Mouse (Mus musculus) forebrain, embryonic 16.5 days (tissue): ENCODE measurements at regions not wholly inside any gene's neighbourhood (a gene's known extent, or its start where the extent isn't known, plus 50 kb on each side); places are given as distances from the start of the nearest gene placed in this dataset.
"Not testable (repeated sequence)": the region's sequence is repeated elsewhere in the genome, so short reads cannot be mapped to it uniquely, and the experiment has no call there.

Experiments used
- ATAC-seq: fragments of 200-750 bp; cut with Nextera tagmentation; 2 replicates; pipeline ENCODE4 v1.8.0; 2017; ENCODE audit warnings: mild to moderate bottlenecking, moderate library complexity
- H3K27ac ChIP-seq: fragments of 300-500 bp; sonication (generic); 2 replicates; pipeline ENCODE4 v1.5.1; 2014; ENCODE audit warnings: low read length, control low read depth
- H3K27me3 ChIP-seq: fragments of 300-500 bp; sonication (generic); replicated peaks from 2 replicates; pipeline ENCODE4 v1.6.1; 2014; ENCODE audit warnings: low read length; ENCODE audit not compliant: control insufficient read depth, insufficient read depth
- H3K36me3 ChIP-seq: fragments of 300-500 bp; sonication (generic); 2 replicates; pipeline ENCODE4 v1.6.1; 2014; ENCODE audit not compliant: control insufficient read depth, insufficient read depth
- H3K4me1 ChIP-seq: fragments of 300-500 bp; sonication (generic); replicated peaks from 2 replicates; pipeline ENCODE4 v1.6.1; 2014; ENCODE audit warnings: low read length; ENCODE audit not compliant: control insufficient read depth, insufficient read depth
- H3K4me2 ChIP-seq: fragments of 300-500 bp; sonication (generic); 2 replicates; pipeline ENCODE4 v1.6.1; 2014; ENCODE audit warnings: mild to moderate bottlenecking, low read length, control low read depth
- H3K4me3 ChIP-seq: fragments of 300-500 bp; sonication (generic); replicated peaks from 2 replicates; pipeline ENCODE4 v1.5.1; 2014; ENCODE audit warnings: mild to moderate bottlenecking, low read length, control low read depth
- H3K9ac ChIP-seq: fragments of 300-500 bp; sonication (generic); replicated peaks from 2 replicates; pipeline ENCODE4 v1.6.1; 2014; ENCODE audit warnings: low read depth, low read length, control low read depth
- H3K9me3 ChIP-seq: fragments of 300-500 bp; sonication (generic); 2 replicates; pipeline ENCODE4 v1.6.1; 2016; ENCODE audit warnings: low read length; ENCODE audit not compliant: control insufficient read depth
- WGBS: fragments of 180-500 bp; shearing (Covaris S2); extraction: QIAGEN DNeasy Blood & Tissue Kit; methylation state at CpG from one replicate; pipeline ENCODE4 v1.1.7; 2014; 5-methylcytosine and 5-hydroxymethylcytosine counted together

DNA sequence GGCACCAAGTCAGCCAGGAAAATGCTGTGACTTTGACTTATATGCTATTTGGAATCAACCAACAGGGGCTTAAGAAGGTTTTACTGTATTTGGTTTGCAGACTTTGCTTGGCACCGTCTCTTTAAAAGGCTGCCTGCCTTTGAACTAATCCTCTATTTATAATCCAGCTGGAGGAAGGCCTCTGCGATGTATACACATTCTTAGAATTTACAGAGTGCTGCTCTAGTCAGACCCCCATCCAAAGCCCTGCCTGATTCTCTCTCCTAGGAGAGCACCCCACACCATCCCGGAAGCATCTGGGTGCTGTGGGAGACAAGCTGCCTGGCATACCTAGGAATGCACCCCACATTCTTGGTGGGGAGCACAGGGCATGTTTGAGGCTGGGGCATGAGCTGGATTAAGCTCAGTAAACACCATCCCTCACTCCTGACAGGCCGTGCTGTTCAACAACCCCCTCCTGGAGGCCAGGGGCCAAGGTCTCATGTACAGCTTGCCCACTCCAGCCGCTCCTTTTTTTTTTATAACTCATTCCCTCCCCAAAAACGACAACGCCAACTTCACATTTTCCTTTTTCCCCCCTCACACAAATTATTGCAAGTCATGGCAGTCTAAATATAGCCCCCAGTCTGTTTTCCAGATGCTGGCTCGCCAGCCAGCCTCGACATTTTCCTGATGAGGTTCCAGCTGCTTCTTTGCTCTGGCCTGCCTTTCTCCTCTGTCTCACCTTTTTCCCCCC lies 126.4 kb downstream of the Zfp36l1 start:
- no peak overlapping the region for H3K4me2 ChIP-seq
- H3K9me3 ChIP-seq, result no peaks in the 10 kb centered on the region
- H3K4me1 ChIP-seq, result peaks cover 19% of the 10 kb centered on the region
- no peaks in the 10 kb centered on the region for H3K36me3 ChIP-seq
- H3K27me3 ChIP-seq, result no peaks in the 10 kb centered on the region
- ATAC-seq, result no peak
- H3K9ac ChIP-seq, result no peak overlapping the region
- no peak overlapping the region for H3K27ac ChIP-seq
- 56% methylated on average over 9 of the region's 9 CpGs for WGBS
- H3K4me3 ChIP-seq, result no peak overlapping the region

GRCm38 (mm10) chr12:79984985-79985747 lies 127.6 kb downstream of the Zfp36l1 start:
- no peaks in the 10 kb centered on the region for H3K9me3 ChIP-seq
- H3K4me2 ChIP-seq, result no peak overlapping the region
- no peak overlapping the region for H3K4me3 ChIP-seq
- H3K27me3 ChIP-seq, result no peaks in the 10 kb centered on the region
- H3K36me3 ChIP-seq, result no peaks in the 10 kb centered on the region
- 93% methylated on average over 5 of the region's 5 CpGs for WGBS
- peaks cover 12% of the 10 kb centered on the region for H3K4me1 ChIP-seq
- H3K9ac ChIP-seq, result no peak overlapping the region
- H3K27ac ChIP-seq, result no peak overlapping the region
- no peak for ATAC-seq

DNA sequence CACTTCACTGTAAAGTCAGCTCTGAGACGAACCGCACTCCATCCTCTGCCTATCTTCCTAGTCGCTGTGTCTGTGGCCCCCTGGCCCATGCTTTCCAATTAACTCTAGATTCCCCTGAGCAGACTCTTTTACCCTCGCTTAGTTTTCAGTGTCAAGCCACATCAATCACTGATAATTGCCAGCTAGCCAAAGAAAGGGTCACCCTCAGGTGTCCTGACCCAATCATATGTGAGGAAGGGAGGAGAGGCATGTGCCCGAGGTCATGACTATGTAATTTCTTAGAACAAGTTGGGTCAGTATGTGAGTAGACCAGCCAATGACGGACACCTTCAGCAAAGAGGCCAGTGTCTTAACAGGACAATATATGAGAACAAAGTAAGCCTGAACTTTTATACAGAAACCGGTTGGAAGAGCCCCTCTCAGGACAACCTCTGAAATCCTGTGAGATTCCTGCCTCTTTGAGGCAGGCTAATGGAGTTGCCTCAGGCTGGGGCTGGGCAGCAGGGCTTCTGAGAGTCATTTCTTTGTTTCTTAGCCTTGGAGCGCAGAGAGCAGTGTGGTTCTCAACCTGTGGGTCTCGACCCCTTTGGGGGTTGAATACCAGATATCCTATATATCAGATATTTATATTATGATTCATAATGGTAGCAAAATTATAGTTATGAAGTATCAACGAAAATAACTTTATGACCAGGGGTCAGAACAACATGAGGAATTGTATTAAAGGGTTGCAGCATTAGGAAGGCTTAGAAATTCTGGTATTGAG lies 128.6 kb downstream of the Zfp36l1 start:
- H3K4me2 ChIP-seq, result no peak overlapping the region
- no peak for ATAC-seq
- H3K9ac ChIP-seq, result no peak overlapping the region
- 55% methylated on average over 10 of the region's 10 CpGs for WGBS
- H3K4me1 ChIP-seq, result peaks cover 3% of the 10 kb centered on the region
- H3K9me3 ChIP-seq, result no peaks in the 10 kb centered on the region
- H3K27me3 ChIP-seq, result no peaks in the 10 kb centered on the region
- no peaks in the 10 kb centered on the region for H3K36me3 ChIP-seq
- H3K27ac ChIP-seq, result no peak overlapping the region
- H3K4me3 ChIP-seq, result no peak overlapping the region

- H3K9ac ChIP-seq, result no peak overlapping the region
- H3K9me3 ChIP-seq, result no peaks in the 10 kb centered on the region
- H3K27ac ChIP-seq, result no peak overlapping the region
- H3K36me3 ChIP-seq, result no peaks in the 10 kb centered on the region
- H3K4me2 ChIP-seq, result no peak overlapping the region
- no peak overlapping the region for H3K4me3 ChIP-seq
- no peak for ATAC-seq
- no peaks in the 10 kb centered on the region; the same call in 1 of the 2 replicates for H3K4me1 ChIP-seq
- no peaks in the 10 kb centered on the region for H3K27me3 ChIP-seq
- 75% methylated on average over 6 of the region's 6 CpGs for WGBS
Observed at GRCm38 (mm10) chr12:79983232-79983631, 129.6 kb downstream of the Zfp36l1 start.

- ATAC-seq, result not testable (repeated sequence)
Observed at GRCm38 (mm10) chr12:79982497-79982896, 130.3 kb downstream of the Zfp36l1 start.

GRCm38 (mm10) chr12:79980711-79981110 lies 132.1 kb downstream of the Zfp36l1 start:
- Histone ChIP-seq H3K27ac (no peak overlapping the region), H3K36me3 (no peaks in the 10 kb centered on the region), H3K9ac (no peak overlapping the region), H3K4me3 (no peak overlapping the region), H3K9me3 (no peaks in the 10 kb centered on the region), H3K4me2 (no peak overlapping the region), H3K4me1 (no peaks in the 10 kb centered on the region), H3K27me3 (no peaks in the 10 kb centered on the region)
- WGBS, result 88% methylated on average over 4 of the region's 4 CpGs
- no peak for ATAC-seq

More at GRCm38 (mm10) chr12:79982497-79982896, 130.3 kb downstream of the Zfp36l1 start:
- H3K9ac ChIP-seq, H3K4me3 ChIP-seq, H3K4me2 ChIP-seq, H3K27ac ChIP-seq, H3K36me3 ChIP-seq, H3K4me1 ChIP-seq, H3K9me3 ChIP-seq, H3K27me3 ChIP-seq: not testable (repeated sequence)
- 91% methylated on average over 1 of the region's 1 CpGs for WGBS

GRCm38 (mm10) chr12:79977136-79977535 lies 135.7 kb downstream of the Zfp36l1 start:
- no peaks in the 10 kb centered on the region for H3K9me3 ChIP-seq
- WGBS, result 93% methylated on average over 3 of the region's 3 CpGs
- ATAC-seq, result no peak

GRCm38 (mm10) chr12:79975466-79976239 lies 137.2 kb downstream of the Zfp36l1 start:
- H3K27me3 ChIP-seq, result no peaks in the 10 kb centered on the region
- no peak overlapping the region for H3K9ac ChIP-seq
- no peak for ATAC-seq
- no peak overlapping the region for H3K4me3 ChIP-seq
- H3K27ac ChIP-seq, result no peak overlapping the region
- H3K4me1 ChIP-seq, result peaks cover 11% of the 10 kb centered on the region
- no peak overlapping the region for H3K4me2 ChIP-seq
- no peaks in the 10 kb centered on the region for H3K9me3 ChIP-seq
- H3K36me3 ChIP-seq, result no peaks in the 10 kb centered on the region
- 79% methylated on average over 9 of the region's 9 CpGs for WGBS

More at GRCm38 (mm10) chr12:79977136-79977535, 135.7 kb downstream of the Zfp36l1 start:
- H3K4me2 ChIP-seq, result no peak overlapping the region
- no peak overlapping the region for H3K4me3 ChIP-seq
- no peaks in the 10 kb centered on the region for H3K27me3 ChIP-seq
- no peaks in the 10 kb centered on the region for H3K36me3 ChIP-seq
- H3K4me1 ChIP-seq, result no peaks in the 10 kb centered on the region
- H3K9ac ChIP-seq, result no peak overlapping the region
- H3K27ac ChIP-seq, result no peak overlapping the region
